Mouse (Mus musculus) spleen, postnatal 36 days (tissue): ENCODE data around the gene Psat1.

Experiments used
- DNase-seq, 2 experiments: peaks; one replicate each; pipeline ENCODE4 v3.0.0; 2022; ENCODE audit warnings: low spot score in 2 of 2, mixed read lengths in 1 of 2

Psat1 gene

DNA sequence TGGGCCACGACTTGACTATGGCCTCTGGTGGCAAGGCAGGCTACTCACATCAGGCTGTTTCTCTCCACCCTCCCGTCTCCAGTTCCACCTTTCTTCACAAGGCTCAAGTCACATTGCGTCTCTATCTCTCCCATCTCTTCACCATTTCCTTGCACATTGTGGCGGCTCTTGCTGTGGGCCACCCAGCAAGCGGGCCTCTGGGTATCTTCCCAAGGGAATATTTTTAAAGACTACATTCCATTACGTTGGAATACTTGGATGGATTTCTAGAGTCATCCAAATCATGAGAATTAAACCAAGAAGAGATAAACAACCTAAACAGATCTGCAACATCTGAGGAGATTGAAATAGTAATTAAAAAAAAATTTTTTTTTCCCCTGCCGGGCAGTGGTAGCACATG is at the start of gene Psat1:
Psat1 (minus strand) TSS at position 101 of the 400 bp plus-strand sequence.
- DNase-seq: no peak

DNA sequence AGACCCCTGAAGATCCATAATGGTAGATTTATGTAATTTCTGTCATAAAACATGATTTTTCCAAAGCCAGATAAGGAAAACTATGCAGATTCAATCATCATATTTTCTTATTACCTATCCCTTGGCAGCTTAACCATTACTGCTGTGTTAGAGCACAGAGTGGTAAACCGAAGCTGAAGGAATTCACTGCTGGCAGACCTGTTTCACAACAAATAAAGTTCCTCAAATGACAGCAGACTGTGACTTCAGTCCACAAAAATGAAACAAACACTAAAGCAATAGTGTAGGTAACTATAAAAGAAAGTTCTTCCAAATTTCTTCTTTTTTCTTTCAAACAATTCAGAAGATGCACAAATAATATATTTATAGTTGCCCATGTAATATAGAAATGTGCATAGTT is 43.0 kb upstream of the Psat1 start:
- DNase-seq: no peak

DNA sequence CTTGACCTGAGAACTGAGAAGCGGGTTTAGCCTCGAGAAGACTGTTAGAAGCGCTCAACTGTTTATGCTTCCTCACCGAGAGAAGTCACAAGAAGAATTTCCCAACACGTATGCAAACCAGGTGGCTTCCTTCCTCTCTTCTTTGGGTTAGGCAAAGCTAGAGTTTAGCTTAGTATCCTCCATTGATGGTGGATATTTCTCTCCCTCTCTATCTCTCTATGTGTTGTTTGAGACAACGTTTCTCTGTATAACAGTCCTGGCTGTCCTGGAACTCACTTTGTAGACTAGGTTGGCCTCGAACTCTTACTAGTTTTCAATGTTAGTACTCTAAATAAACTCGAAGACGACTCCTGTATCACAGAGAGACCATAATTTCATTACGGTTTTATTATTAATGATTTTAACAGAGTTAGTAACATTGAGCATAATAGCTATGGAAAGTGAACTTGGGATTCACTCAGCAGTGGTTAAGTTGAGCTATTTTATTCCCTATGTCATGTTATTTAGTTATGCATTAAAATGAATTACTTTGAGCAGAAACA is 38.1 kb upstream of the Psat1 start:
- no peak for DNase-seq

DNA sequence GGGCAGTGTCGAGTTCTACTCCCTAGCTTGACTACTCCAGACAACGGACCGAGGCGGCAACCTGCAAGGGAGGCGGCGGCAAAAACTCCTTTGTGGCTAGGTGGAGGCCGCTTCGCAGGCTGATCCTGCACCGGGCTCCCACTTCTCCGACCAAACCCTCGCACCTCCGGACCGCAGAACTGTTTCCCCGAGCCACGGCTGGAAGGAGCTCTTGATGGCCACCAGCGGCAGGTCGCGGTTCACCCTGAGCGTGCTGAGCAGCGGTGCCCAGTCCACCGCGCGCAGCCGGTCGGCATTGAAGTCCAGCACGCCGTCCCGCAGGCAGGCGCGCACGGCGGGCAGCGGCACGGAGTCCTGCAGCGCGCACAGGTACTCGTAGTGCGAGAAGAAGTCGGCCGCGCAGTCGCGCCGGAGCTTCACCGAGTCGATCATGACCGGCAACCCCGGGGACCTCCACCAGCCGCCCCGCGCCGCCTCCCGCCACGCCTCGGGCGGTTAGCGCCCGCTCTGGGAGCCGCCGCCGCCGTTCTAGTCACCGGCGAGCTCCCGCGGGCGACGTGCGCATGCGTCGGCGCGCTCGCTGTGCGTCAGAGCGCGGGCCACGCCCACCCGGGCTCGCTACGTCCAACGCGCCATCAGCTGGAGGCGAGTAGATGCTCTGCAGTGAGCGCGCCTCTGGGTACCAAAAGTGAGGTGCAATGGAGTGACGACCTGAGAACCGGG is 37.5 kb upstream of the Psat1 start, which contains the start of gene Cep78:
Cep78 (minus strand) TSS at position 541 of the 723 bp plus-strand sequence.
- peak; percentile 90 for DNase-seq

DNA sequence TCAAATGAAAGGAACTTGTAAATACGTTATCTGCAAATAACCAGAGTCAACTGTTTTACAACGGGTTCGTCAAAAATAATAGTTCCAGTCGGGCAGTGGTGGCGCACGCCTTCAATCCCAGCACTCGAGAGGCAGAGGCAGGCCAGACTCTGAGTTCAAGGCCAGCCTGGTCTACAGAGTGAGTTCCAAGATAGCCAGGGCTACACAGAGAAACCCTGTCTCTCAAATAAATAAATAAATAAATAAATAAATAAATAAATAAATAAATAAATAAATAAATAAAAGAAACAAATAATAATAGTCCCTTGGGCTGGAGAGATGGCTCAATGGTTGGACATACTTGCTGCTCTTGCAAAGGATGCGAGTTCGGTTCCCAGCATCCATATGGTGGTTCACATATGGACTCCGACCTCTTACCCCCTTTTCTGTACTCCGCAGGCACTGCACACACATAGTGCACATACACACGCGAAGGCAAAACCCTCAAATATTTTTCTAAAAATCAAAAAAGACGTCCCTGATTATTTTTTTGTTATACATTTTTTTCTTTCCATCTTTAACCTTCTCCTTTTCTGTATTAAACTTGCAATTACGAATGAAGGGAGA is 36.7 kb upstream of the Psat1 start:
- DNase-seq: no peak

DNA sequence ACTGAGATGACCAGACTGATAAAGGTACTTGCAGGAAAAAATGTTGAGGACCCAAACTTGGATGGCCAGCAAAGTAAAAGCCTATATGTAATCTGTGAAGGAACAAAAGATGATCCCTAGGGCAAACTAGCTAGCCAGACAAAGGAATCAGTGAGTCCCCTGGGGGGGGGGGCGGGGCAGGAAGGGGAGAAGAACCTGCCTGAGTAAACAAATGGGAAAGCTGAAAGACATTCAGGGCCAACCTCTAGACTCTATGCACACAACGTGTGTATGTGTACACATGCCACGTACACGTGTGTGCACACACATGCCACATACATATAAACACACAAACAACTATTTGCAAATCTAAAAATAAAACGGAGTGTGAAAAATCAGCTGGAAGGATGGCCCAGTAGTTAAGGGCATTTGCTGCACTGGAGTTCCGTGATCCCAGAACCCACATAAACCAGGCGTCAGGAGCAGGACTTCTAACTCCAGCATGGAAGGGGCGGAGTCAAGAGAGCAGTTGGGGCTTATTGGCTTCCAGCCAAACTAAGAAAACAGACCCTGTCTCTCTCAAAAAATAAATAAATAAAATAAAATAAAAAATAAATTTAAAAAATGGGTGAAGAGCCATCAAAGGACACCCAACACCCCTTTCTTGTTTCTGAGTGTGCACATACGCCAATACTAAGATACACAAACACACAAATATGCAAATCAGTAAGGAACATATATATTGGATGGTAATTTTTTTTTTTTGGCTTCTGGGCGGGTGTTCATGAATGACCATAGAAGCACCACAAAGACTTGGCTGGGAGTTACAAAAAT is 36.0 kb upstream of the Psat1 start:
- DNase-seq: no peak

DNA sequence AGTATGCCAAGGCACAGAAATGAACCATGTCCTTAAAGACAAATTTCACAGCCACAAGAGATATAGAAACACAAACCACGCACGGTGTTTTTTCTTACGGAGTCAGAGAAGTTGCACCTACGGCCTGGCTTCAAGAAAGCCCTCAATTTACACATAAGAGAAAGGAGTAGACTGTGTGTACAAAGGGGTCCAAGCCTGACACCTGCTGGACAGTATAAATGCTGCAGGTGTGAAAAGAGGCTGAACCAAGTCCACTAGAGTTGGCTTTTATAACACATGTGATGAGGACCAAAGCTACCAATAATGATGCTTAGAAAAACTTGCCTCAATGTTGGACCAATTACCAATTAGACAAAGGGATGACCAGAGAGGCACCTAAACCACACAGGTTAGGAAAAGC is 34.7 kb upstream of the Psat1 start:
- peak; percentile 53 to 67 for DNase-seq

DNA sequence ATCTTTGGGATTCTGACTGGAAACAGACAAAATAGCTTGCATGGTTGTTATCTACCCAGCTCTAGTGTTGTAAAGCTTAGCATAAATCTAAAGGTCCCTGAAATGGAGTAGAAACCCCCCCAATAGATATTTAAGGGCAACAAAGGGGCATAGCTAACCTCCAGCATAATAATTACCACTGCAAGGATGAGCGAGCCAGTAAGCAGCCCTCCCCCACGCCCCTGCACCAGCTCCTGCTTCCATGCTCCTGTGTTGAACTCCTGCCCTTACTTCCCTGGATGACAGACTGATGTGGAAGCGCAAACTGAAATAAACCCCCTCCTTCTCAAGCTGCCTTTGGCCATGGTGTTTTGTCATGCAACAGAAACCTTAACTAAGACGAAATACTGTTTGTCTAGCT is 26.2 kb upstream of the Psat1 start:
- no peak for DNase-seq

DNA sequence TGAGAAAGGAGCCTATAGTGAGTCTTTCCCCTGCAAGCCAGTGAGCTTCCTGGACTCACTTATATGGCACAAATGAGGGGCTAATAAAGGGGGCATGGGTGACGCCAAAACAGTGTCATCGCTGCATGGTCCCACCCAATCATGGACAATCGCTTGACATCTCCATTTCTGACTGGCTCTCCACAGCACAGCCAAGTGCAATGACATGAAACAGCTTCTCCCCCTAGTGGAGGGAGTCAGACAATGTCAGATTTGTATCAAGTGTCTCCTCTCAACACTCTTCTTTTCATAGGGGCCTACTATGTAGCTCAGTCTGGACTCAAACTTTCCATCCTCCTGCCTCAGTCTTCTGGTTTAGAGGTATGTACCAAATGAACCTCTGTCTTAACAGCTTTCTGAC is 17.9 kb upstream of the Psat1 start:
- peak; percentile 50 to 62 for DNase-seq

DNA sequence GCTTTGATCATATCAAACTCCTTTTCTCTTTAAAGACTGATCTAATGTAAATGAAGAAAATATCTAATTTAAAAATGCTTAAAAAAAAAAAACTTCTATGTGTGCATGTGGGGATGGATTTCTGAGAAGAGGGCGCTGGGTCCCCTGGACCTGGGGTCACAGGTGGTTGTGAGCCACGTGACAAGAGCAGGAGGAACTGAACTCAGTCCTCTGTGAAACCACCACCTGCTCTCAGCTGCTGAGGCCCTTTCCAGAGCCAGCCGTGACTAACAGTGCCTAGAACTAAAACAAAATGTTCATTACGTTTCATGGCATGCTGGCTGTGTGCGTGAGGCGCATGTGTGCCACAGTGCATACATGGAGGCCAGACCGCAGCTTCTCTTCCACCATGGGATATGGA is 17.4 kb upstream of the Psat1 start:
- DNase-seq: peak; percentile 69 to 72

DNA sequence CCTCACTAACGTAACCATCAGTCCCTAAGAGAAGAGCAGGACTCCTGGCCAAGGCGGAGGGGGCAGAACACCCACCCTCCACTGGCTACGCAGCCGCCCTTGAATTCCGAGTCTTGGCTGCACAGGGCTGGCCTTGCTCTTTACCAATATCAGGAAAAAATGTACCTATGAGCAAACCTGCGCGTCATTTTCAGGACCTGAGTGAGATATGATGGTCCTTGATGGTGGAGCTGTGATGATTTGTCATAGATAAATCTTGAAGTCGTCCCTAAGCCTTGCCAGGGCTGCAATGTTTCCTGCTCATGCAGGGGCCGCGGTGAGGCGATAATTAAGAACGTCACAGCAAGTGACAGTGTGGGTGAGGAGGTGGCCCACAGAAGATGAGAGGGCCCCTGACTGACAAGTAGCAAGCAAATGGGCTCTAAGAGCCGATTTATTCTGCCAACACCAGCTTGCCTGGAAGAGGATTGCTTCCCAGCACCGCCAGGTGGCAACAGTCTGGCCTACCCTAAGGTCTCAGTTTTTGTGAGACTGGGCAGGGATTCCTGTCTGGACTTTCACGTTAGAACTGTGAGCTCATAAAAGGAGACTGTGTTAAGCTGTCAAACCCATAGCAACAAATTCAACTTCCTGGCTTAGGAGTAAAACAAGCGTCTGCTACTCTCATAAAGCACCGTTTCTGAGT is 16.0 kb upstream of the Psat1 start:
- DNase-seq: no peak

DNA sequence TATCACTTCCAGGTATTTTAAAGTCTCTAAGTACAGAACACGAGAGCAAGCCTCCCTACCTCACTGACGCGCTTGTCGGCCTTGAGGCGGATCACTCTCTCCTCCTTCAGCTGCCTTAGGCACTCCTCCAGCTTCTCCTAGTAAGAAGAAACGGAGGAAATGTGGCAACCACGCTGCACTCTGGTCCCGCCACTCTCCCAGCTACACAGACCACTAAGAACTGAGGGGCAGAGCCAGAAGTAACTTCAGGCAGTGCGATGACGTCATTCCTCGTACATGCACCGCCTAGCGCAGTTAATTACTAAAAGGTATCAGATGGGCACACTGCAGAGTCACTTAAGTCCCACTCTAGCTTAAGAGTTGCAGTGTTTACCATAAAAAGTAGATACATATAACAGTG is 15.2 kb upstream of the Psat1 start:
- no peak for DNase-seq

DNA sequence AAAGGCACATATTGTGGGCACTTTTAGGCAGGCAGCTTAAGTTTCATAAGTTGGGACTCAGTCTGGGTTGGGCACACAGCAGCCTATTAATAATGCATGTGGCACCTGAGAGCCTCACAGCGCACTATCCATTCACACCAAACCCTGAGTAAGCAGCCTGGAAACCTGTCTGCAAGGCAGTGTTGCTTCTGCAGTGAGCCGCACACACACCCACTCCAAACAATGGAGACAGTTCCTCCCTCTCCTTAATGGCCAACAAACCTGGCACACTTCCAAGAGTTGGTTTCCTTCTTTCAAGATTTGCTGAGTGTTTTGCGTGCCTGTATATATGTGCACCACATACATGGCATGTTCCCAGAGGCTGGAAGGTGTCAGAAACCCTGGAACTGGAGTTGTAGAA is 3.1 kb upstream of the Psat1 start:
- DNase-seq: no peak

DNA sequence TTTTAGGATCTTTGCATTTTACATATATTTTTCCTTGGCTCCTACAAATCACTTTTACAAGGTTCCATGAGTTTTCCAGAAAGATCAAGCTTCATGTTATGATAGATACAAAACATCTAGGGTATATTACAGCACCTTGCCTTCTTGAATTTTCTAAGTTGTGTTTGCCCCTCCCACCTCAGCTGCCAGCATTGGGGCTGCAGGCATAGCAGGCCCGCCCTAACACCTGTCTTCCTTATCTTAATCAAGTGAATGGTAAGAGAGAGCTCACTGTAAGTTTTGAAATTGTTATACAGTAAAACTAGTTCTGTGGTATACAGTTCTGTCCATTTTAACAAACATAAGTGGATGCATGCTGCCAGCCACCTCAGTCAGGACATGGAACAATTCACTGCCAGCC is 1.7 kb upstream of the Psat1 start:
- DNase-seq: no peak

DNA sequence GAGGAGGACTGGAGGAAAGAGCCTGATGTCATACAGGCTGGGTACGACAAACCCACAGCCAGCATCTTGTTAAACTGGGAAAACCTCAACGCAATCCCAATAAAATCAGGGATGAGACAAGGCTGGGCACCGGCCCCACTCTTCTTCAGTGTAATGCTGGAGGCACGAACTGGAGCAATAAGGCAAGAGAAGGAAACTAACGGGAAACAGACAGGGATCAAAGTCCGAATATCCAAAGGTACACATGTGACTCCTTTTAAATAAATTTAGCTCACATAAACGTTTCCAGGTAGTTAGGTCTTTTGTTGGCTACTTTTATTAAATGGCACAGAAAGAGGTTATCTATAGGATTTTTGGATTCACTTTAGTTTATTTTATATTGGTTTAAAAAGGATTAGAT is 1.3 kb upstream of the Psat1 start:
- DNase-seq: no peak

DNA sequence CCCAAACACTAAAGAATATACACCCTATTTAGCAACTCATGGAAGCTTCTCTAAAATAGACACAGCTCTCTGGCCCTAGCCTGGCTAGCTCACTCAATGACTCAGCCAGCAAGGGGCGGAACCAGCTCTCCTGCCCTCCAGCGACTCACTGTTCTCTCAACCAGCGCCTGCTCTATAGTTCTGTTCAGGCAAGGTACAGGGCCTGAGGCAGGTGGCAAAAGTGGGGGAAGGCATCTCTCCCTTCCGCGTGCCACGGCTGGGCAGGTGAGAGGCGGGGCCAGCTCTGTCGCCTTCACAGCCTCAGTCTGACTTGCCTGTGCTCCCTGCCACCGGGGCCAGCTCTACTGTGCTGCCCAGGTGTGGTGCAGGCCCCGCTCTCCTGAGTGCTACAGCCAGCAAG is 474 bp downstream of the Psat1 start:
- no peak for DNase-seq

DNA sequence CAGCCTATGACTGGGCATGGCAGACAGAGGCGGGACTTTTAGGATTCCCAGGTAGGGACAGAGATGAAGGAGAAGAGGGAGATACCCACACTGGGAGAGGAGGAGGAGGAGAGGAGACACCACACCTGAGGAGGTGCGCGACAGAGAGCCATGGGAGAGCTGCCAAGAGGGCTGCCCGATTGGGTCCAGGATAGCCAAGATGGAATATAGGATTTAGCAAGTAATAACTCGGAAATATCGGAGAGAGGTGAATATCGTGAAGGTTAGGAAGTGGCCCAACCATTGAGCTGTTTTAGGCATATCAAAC is 4.1 kb downstream of the Psat1 start:
- DNase-seq: no peak

DNA sequence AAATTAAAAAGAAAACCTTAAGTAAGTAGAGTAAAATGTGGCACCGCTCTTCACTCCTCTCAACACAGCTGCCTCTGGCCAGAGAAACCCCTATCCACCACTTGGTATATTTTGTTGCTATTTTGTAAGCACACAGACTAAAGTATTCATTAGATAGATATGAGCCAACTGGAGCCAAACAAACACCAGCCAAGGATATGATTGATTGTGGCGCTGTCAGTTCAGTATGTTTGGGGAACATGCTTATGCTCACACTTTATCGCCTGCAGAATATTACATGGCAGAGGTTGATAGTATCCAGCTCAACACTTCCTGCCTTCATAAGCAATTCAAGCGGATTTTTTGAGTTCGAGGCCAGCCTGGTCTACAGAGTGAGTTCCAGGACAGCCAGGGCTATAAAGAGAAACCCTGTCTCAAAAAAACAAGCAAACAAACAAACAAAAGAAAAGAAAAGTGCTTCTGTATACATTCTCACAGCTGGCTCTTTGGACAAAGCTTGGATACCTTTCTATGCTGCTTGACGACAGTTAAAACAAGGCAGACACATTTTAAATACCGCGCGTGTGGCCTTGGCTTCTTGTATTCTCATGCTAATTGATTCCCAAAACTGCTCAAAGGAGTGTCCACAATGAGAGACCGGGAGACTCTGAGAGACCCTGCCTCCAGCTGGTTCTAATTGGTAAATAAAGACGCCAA is 4.6 kb downstream of the Psat1 start:
- DNase-seq: no peak

DNA sequence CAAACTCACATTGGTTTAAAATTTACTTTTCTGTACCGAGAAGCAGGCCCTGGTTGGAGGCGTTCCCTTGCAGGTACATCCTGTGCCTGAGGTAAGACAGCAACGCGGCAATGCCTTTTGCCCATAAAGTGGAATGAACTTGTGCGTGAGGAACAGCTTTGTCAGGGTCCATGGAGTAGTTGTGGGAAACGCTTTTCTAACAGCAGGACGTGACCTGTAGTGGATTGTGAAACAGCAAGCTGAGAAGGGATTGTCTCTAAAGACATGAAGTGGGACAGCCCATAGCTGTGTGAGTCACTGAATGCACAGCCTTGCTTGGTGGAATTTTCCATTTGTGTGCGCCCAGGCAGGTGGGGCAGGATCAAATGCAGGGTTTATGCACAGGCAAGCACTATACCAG is 5.7 kb downstream of the Psat1 start:
- DNase-seq: no peak

DNA sequence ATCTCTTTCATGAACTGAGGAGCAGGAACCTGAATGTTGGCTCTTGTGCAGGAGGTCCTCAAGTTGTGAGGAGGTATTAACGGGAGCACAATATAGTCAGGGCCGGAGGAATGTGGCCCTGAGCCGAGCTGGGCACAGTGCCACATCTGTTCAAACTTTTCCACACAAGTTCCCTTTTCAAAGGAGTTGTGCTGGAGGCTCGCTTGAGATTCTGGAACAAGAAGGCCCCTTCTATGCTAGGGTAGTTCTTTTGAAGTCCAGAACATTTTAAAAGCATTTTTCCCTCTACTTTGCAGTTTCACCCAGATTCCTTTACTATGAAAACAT is 21.5 kb downstream of the Psat1 start:
- no peak for DNase-seq

DNA sequence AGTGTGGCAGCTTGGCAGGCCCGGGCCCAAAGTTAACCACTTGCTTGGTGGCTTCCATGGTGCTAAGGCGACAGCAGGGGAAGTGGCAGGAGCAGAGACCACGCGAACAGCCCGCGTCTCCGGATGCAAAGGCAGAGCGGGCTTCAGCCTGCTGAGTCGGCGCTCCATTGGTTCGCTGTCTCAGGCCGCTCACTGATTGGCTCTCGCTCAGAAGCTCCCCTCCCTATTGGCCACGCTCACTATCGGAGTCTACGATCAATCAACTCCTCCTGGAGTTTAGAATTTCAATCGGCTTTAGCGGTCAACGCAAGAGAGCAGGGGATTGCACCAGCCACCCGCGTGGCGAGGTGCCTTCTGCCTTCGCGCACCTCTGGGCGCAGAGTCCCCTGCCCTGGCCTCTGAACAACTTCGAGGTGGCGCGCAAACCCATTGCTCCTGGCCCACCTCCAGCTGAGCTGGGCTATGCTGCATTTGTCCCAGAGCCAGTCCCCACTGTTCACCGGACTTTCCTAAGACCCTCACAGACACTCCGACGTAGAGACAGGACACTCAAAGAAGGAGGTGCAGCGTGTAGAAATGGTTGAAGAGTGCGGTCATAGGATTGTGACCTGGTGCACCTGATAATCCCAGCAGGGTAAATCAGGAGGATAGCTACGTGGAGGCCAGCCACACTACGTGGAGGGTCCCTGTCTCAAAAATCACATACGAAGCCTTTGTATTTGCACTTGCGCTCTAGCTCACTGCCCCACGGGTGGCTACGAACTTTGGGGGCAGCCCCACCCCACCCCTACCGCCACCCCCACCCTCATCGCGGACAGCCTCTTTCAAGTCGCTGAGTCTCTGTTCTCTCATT is 22.0 kb downstream of the Psat1 start:
- peak; percentile 82 to 86 for DNase-seq
